Mouse (Mus musculus) lung, postnatal 25 days (tissue): ENCODE measurements around the gene Lrch3.
A peak's percentile ranks its signal among the peaks of the same experiment; 100 is the strongest.

ENCODE experiments used
- DNase-seq: peaks from one replicate; pipeline ENCODE4 v3.0.0; 2022; ENCODE audit warnings: low spot score

Gene Lrch3

GRCm38 (mm10) chr16:32984631-32985030 lies 70.7 kb downstream of the Lrch3 start:
- DNase-seq = peak; percentile 52

DNA sequence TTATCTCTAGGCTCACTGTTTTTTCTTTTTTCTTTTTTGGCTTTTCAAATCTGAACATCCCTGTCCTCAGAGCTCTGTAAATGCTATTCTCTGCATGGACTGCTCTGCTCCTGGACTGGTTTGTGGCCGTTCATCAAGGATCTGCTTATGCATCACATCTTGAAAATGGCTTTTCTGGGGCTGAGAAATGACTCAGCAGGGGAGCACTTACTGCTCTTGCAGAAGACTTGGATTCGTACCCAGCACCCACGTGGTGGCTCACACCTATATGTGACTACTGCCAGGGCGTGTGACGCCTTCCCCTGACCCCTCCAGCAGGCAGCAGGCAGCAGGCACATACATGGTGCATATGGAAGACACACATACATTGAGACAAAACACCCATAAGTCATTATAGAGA lies 78.3 kb downstream of the Lrch3 start:
- DNase-seq = no peak

DNA sequence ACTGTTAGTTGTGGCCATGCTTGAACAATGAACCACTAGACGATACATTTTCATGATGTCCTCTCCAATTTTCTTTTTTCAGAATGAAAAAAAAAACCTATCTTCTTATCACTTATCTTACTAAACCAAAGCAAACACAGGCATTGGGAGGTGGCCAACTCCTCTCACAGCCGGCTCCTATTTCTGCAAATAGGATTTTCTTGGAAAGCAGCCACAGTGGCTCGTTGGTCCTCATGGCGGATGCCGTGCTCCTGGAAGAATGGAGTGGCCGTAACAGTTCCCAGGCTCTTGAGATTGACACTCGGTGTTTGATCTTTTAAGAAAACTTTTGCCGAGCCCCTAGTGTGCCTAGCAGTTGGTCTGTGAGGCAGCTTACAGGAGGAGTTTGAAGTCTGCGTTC lies 91.3 kb downstream of the Lrch3 start:
- peak; percentile 54 for DNase-seq

GRCm38 (mm10) chr16:33006888-33007287 lies 93.0 kb downstream of the Lrch3 start:
- no peak for DNase-seq

DNA sequence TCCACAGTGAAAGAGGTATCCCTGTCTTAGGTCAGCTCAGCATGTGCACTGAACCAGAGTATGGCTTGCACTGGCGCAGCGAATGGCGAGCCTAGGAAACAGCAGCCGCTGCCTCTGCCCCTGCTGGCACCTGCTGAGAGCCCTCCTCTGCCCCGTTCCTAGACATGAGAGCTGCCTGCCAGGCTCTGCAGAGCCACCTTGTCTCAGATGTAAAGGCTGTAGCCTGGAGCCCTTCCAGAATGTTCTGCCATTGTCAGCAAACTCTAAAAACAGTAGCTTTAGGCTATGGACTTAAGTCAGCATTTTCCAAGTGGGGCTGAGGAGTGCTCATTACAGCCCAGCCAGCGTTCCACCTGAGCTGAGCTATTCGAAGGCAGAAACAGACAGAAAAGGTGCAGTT lies 93.5 kb downstream of the Lrch3 start:
- DNase-seq = no peak

DNA sequence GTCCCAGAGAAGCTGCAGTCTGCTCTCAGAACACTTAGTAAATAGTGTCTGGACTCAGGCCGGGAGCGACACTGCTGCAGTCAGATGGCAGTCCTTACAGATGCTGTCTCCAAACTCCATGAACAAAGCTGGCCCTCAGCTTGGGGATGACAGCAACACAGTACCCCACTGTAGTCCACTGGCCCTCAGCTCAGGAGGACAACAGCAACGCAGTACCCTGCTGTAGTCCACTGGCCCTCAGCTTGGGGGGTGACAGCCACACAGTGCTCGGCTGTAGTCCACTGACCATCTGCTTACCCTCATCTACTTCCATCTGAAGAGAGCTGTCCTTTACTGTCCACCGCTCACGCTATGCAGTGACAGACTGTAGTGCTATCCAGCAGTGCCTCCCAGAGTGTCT lies 96.3 kb downstream of the Lrch3 start:
- DNase-seq = no peak

- no peak for DNase-seq
These were observed 99.9 kb downstream of the Lrch3 start for GRCm38 (mm10) chr16:33013801-33014200.

DNA sequence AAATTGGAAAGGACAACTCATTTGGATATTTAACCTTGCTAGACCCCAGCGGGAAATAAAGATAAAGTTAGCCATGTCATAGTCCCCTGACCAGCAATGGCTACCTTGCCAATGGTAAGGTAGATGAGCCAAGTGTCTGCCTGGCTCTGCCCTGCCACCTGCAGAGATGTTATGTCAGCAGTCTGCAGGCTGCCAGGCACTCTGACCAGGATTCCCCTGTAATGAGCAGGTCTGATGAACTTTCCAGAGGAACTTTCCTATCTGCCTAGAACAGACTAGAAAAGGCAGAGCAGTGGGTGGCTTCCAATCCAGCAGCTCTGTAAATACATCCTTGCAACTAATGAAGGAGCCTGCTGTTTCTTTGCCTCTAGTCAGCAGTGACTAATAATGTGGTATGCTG lies 101.0 kb downstream of the Lrch3 start:
- no peak for DNase-seq

GRCm38 (mm10) chr16:33015396-33015907 lies 101.6 kb downstream of the Lrch3 start:
- DNase-seq = no peak

GRCm38 (mm10) chr16:33015986-33016385 lies 102.1 kb downstream of the Lrch3 start:
- DNase-seq = no peak

DNA sequence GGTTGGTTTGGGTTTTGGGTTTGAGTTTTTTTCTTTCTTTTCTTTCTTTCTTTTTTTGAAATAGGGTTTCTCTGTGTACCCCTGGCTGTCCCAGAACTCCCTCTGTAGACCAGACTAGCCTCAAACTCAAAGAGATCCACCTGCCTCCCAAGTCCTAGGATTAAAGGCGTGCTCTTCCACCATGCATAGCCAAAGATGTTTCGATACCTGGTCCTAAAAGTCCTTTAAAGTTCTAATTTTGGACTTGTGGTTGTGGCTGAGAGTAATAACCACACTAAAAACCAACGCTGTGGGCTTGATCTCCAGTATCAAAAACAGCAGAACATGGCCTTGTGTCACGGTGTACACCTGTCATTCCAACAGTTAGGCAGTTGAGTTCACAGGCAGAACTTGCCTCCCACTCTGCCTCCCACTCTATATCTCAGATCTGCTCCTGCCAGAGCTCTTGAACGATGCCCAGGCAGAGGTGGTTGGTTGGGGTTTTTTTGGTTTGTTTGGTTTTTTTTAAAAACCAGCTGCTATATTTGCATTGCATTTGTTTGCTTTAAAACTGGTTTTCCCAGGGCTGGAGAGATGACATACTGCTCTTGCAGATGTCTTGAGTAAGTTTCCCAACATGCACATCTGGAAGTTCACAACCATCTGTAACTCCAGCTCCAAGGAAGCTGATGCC lies 103.9 kb downstream of the Lrch3 start:
- DNase-seq = peak; percentile 21

DNA sequence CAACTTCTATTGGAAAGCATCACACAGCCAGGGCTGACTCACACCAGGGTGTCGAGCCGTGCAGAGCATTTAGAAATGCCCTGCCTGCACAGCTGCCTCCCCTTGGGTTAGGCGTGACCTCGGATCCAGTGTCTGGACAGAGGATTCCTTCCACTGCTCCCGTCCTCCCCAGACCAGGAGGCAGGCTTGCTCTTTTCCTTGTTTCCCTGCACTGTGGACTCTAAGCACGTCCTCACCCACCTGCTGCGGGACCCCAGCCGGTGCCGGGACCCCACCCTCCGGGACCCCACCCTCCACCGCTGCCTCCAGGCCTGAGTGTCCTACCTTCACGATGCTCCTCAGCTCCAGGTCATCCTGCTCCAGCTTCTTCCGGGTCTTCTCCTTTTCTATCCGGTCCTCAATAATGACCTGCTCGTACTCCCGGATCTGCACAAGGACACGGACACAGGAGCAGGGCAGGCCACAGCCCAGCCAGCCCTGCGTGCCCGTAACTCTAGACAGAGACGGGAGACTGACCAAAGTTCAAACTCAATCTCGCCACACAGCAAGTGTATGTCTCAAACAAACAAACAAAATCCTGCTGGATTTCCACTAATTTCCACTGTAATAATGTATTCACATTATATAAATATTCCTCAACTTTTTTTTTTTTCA lies 105.3 kb downstream of the Lrch3 start:
- no peak for DNase-seq

DNA sequence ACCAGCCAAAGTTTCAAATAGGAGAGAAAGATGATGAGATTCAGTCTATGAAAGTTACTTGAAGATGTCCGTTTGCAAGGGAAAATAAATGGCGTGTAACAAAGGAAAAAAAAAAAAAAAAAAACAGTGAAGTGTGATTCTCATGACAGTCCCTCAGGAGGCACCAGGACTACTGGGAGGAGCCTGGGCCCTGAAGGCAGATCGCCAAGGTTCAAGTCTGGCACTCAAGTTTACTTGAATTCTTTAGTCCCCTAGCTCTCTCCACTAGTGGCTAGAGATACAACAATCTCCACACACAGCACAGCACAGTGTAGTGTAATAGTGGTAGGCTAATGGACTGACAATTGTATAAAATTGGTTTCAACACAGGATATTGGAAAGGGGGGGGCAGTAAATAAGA lies 107.5 kb downstream of the Lrch3 start:
- peak; percentile 32 for DNase-seq

DNA sequence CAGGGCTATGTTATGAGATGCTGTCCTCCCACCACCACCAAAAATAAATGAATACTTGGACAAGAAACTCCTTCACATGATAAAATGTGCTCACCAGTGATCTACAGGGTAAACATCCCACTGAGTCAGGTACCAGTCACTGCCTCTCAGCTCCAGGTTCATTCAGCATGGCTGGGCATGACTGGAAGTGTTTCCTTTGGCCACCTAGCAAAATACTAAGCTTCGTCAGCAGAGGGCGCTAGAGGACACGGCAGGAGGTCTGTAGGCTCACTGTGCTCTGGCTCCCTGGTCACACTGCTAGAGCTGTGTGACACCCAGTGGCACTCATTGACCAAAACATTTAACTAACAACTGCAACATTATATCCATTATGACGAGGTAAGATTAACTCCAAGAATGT lies 109.8 kb downstream of the Lrch3 start:
- peak; percentile 88 for DNase-seq

GRCm38 (mm10) chr16:33024456-33025104 lies 110.7 kb downstream of the Lrch3 start:
- no peak for DNase-seq

DNA sequence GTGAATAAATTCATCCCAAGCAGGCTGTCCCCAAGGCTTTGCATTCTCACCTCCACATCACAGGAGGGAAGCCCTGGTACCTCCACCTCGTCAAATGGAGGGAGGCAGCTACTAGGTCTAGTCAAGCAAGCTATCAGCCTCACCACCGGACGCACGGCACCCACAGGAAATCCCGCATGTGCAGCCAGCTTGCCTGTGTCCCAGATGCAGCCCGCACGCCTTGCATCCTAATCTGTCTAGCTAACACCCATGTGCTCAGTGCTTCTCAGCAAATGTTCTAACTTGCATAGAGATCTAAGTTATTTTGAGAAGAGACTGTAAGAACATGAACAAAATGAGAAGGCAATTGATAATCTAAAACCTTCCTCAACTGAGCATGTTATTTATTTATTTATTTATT lies 112.5 kb downstream of the Lrch3 start:
- no peak for DNase-seq

GRCm38 (mm10) chr16:33036006-33036405 lies 122.1 kb downstream of the Lrch3 start:
- no peak for DNase-seq

- no peak for DNase-seq
These were observed 128.8 kb downstream of the Lrch3 start for GRCm38 (mm10) chr16:33042682-33043081.

DNA sequence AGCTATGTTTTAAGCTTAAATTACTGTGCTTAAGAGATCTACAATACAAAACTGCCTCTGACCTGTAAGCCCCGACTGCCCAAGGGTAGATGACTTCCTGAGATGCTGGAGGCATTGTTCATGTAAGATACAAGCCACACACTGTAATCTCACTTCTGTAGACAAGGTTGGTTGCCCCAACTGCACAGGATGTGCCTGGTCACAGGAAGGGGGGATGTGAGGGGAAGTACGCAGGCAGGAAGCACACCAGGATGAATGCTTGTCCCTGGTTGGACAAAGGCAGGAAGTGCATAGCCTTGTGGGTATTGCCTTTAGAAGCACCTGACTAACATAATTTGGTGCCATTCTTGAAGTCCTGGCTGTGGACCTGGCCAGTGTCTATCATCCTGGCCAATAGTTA lies 129.4 kb downstream of the Lrch3 start:
- DNase-seq = no peak

DNA sequence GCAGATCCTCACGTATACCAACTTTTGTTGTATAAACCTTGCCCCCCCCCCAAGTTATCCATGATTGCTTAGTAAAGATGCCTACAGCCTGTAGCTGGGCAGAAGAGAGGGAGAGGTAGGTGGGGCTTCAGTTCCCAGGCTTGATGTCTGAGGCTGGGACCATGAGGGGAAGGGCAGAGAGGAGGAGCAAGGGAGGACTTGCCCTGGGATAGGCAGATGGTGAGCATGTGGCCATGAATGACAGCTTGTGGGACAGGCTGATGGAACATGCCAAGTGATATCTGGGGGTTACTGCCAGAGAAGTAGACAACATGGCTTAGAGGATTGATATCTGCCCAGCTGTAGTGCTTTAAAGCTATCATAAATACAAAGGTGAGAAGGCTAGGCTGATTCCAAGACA lies 134.1 kb downstream of the Lrch3 start:
- DNase-seq = no peak

DNA sequence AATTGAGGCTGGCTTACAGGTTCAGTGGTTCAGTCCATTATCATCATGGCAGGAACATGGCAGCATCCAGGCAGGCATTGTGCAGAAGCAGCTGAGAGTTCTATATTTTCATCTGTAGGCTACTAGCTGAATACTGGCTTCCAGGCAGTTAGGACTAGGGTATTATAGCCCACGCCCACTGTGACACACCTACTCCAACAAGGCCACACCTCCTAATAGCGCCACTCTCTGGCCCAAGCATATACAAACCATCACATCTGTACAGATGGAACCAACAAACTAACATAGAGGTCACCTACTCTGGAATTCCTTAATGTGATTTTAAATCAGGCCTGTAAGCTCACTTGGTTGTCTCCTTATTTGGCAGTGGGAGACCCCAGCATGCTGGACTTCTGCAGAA lies 134.8 kb downstream of the Lrch3 start:
- no peak for DNase-seq

DNA sequence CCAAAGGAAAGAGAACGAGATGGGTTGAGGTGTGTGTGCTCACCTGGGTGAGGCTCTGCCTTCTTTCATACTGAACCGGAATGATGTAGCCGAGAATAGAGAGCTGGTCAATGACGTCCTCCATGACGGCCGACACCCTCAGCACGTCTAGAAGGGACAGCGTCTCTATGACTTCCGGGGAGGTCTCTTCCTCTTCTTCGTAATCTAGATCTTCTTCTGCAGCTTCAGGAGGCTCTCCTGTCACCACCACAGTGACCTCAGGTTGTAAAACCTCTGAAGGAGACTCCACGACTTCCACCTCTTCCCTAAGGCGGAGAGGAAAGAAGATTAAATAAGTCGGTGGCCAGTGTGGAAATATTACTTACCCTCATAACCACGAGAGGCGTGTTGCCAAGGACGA lies 135.9 kb downstream of the Lrch3 start:
- no peak for DNase-seq

DNA sequence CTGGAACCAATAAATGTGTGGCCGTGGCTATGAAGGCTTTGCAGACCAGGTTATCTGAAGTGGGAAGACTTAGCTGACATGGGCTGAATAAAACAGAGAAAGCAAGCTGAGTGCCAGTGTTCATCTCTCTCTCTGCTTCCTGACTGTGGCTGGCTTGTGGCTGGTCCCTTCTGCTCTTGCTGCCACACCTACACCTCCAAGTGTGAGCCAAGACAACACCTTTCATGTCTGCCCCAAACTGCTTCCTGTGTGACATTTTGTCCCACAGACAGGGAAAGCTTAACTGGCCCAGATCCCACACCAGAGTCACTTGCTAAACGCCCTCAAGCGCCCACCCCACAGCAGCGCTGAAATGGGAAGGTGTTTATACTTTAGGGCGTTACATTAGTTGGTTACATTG lies 139.2 kb downstream of the Lrch3 start:
- no peak for DNase-seq
